Mouse (Mus musculus) heart, postnatal 0 days (tissue): ENCODE results near the gene AI854703. TPM values are rescaled to one million over a fixed set of nuclear protein-coding genes. Genes with fewer than 3 reads are reported as not detected.

Experiments used
- ATAC-seq: fragments of 200-750 bp; cut with Nextera tagmentation; 2 replicates; pipeline ENCODE4 v1.8.0; 2017; ENCODE audit warnings: low read depth, moderate number of reproducible peaks, moderate library complexity; ENCODE audit not compliant: insufficient read depth
- DNase-seq: peaks from one replicate; pipeline ENCODE4 v3.0.0-alpha.2; 2016; ENCODE audit warnings: low spot score
- H3K27ac ChIP-seq: fragments of 300-500 bp; sonication (generic); 2 replicates; pipeline ENCODE4 v1.5.1; 2014; ENCODE audit warnings: low read depth, mild to moderate bottlenecking
- H3K27me3 ChIP-seq: fragments of 300-500 bp; sonication (generic); 2 replicates; pipeline ENCODE4 v1.6.1; 2014; ENCODE audit warnings: low read length, mixed read lengths; ENCODE audit not compliant: control insufficient read depth, insufficient read depth
- H3K36me3 ChIP-seq: fragments of 300-500 bp; sonication (generic); replicated peaks from 2 replicates; pipeline ENCODE4 v1.6.1; 2014; ENCODE audit warnings: low read length, mixed read lengths; ENCODE audit not compliant: control insufficient read depth, insufficient read depth
- H3K4me1 ChIP-seq: fragments of 300-500 bp; sonication (generic); 2 replicates; pipeline ENCODE4 v1.6.1; 2014; ENCODE audit warnings: antibody characterized with exemption; ENCODE audit not compliant: control insufficient read depth, insufficient read depth
- H3K4me2 ChIP-seq: fragments of 300-500 bp; sonication (generic); 2 replicates; pipeline ENCODE4 v1.6.1; 2014; ENCODE audit warnings: low read depth, mild to moderate bottlenecking, low read length, moderate library complexity
- H3K4me3 ChIP-seq: fragments of 300-500 bp; sonication (generic); 2 replicates; pipeline ENCODE4 v1.5.1; 2014; ENCODE audit warnings: low read depth, low read length
- H3K9ac ChIP-seq: fragments of 300-500 bp; sonication (generic); replicated peaks from 2 replicates; pipeline ENCODE4 v1.6.1; 2014; ENCODE audit warnings: low read depth, low read length, mixed read lengths
- H3K9me3 ChIP-seq: fragments of 300-500 bp; sonication (generic); replicated peaks from 2 replicates; pipeline ENCODE4 v1.6.1; 2016; ENCODE audit warnings: low read length; ENCODE audit not compliant: control insufficient read depth
- CTCF ChIP-seq: IDR thresholded peaks from 2 replicates; pipeline ENCODE4 v1.5.1; 2016; ENCODE audit warnings: antibody characterized with exemption, control low read depth, low read depth
- EP300 ChIP-seq: IDR thresholded peaks from 2 replicates; pipeline ENCODE4 v1.6.1; 2016; ENCODE audit warnings: antibody characterized with exemption, low read depth
- WGBS: fragments of 180-500 bp; shearing (Covaris S2); extraction: QIAGEN DNeasy Blood & Tissue Kit; methylation state at CpG from one replicate; pipeline ENCODE4 v1.1.7; 2014; 5-methylcytosine and 5-hydroxymethylcytosine counted together
- polyA plus RNA-seq: library from polyadenylated mRNA; unstranded; fragments of >200 nt; fragmentation: Nextera tagmentation; extraction: Ambion mirVana; gene quantifications from 2 replicates; pipeline ENCODE4 v1.2.1, GENCODE M21; 2015
- total RNA-seq: library from RNA; depleted of rRNA; stranded (reverse); fragments of >200 nt; gene quantifications from 2 replicates; pipeline ENCODE4 v1.2.3, GENCODE M21; 2014; ENCODE audit warnings: low replicate concordance; rRNA removed

The AI854703 gene
- total and polyA plus RNA-seq, 2 experiments from 2014 or later = 0.38 to 0.87 TPM

DNA sequence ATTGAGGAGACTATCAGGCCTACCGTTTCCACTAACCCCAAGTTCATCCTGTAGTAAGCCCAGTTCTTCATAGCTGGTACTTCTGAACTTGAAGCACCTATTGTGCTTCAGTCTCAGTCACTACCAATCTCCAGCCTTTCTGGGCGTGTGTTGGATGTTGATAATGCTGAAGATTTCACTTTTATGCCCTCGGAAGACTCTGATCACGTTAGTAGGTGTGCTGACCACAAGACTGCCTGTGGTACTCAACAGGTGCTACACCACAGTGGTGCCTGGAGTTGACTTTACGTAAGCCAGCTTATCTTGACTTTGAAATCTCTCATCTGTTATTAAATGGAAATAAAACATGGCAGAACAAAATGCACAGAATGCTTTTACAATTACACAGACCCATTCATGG, 53.9 kb downstream of the AI854703 start:
- TF ChIP-seq EP300 (no peak), CTCF (no peak)

DNA sequence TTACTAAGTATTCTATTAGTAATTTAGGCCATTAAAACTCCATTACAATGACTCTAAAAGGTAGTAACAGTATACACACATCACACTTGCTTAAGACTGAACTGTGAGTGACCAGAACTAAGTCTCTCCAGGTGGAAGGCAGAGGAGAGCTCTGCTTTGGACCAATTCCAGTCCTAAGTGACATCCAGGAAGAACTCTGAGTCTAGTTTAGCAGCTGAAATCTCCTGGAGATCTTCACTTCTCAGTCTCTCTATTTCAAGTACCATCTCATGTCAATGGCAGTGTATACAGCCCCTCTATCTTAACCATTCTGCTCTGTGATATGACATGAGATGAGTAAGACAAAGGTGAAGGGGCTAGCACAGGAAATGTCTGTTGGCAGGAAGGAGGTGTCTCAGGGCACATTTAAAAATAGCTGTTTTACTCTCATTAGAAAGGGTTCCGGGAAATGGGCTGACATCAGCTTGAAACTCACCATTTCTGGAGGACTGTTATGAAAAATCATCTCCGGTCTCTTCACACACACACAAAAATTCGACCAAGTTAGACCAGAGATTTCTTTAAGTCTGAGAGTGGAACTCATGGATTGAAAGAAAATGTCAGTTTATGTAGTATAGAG, 55.0 kb downstream of the AI854703 start:
- no peak overlapping the region for H3K4me3 ChIP-seq
- TF ChIP-seq EP300 (peak; percentile 55; the same call in 1 of the 2 replicates), CTCF (no peak)
- H3K9me3 ChIP-seq = no peaks in the 10 kb centered on the region
- H3K27ac ChIP-seq = peak overlapping the region; percentile 55
- no peak overlapping the region for H3K4me2 ChIP-seq
- H3K9ac ChIP-seq = no peak overlapping the region
- no peaks in the 10 kb centered on the region for H3K4me1 ChIP-seq
- no peaks in the 10 kb centered on the region for H3K36me3 ChIP-seq
- no peaks in the 10 kb centered on the region for H3K27me3 ChIP-seq
- WGBS = 41% methylated on average over 3 of the region's 3 CpGs
- ATAC-seq (no peak; the same call in 1 of the 2 replicates), DNase-seq (no peak)

More for the DNA sequence above, 53.9 kb downstream of the AI854703 start:
- Histone ChIP-seq H3K4me1 (no peaks in the 10 kb centered on the region), H3K27me3 (no peaks in the 10 kb centered on the region), H3K36me3 (no peaks in the 10 kb centered on the region), H3K4me3 (no peak overlapping the region), H3K9me3 (no peaks in the 10 kb centered on the region), H3K9ac (no peak overlapping the region), H3K4me2 (no peak overlapping the region), H3K27ac (no peak overlapping the region)
- DNase-seq (no peak), ATAC-seq (no peak)
- WGBS = 62% methylated on average over 5 of the region's 5 CpGs

GRCm38 (mm10) chr6:48682271-48682670, 55.7 kb downstream of the AI854703 start:
- Histone ChIP-seq H3K27me3 (no peaks in the 10 kb centered on the region), H3K4me2 (no peak overlapping the region), H3K4me1 (no peaks in the 10 kb centered on the region), H3K4me3 (no peak overlapping the region), H3K27ac (peak overlapping the region; percentile 55), H3K9ac (no peak overlapping the region), H3K36me3 (no peaks in the 10 kb centered on the region), H3K9me3 (no peaks in the 10 kb centered on the region)
- DNase-seq (no peak), ATAC-seq (no peak)
- WGBS = 51% methylated on average over 4 of the region's 4 CpGs
- TF ChIP-seq CTCF = no peak
- no peak for TF ChIP-seq EP300

Other genes starting within 250 kb of the AI854703 start
- gene Krba1, start 231.2 kb upstream of the AI854703 start, total RNA-seq = 26.8 and 33.8 TPM in 2 replicates
- 11.7 and 14.8 TPM in 2 replicates for gene Krba1, start 231.2 kb upstream of the AI854703 start, polyA plus RNA-seq
- gene Zfp467, start 180.9 kb upstream of the AI854703 start, total RNA-seq = 20.2 and 27.4 TPM in 2 replicates
- gene Zfp467, start 180.9 kb upstream of the AI854703 start, polyA plus RNA-seq = 22.1 and 24.6 TPM in 2 replicates
- gene Sspo, start 178.5 kb upstream of the AI854703 start, total RNA-seq = 1.0 and 3.4 TPM in 2 replicates
- 0.15 TPM in 2 replicates for gene Sspo, start 178.5 kb upstream of the AI854703 start, polyA plus RNA-seq
- gene Atp6v0e2, start 89.1 kb upstream of the AI854703 start, total RNA-seq = 10.5 and 17.2 TPM in 2 replicates
- gene Atp6v0e2, start 89.1 kb upstream of the AI854703 start, polyA plus RNA-seq = 13.0 and 15.4 TPM in 2 replicates
- gene Lrrc61, start 72.0 kb upstream of the AI854703 start, total RNA-seq = 3.9 and 7.6 TPM in 2 replicates
- gene Lrrc61, start 72.0 kb upstream of the AI854703 start, polyA plus RNA-seq = 3.8 and 5.8 TPM in 2 replicates
- 56.8 and 72.8 TPM in 2 replicates for gene Rarres2, start 54.0 kb upstream of the AI854703 start, total RNA-seq
- gene Rarres2, start 54.0 kb upstream of the AI854703 start, polyA plus RNA-seq = 65.7 and 71.8 TPM in 2 replicates
- not detected in 2 replicates for gene Gm45021, start 37.2 kb upstream of the AI854703 start, total RNA-seq
- gene Gm45021, start 37.2 kb upstream of the AI854703 start, polyA plus RNA-seq = not detected in 2 replicates
- gene Repin1, start 32.9 kb upstream of the AI854703 start, total RNA-seq = 49.7 and 50.3 TPM in 2 replicates
- gene Repin1, start 32.9 kb upstream of the AI854703 start, polyA plus RNA-seq = 16.6 and 17.5 TPM in 2 replicates
- gene Gm44965, start 32.8 kb upstream of the AI854703 start, total RNA-seq = not detected in 2 replicates
- not detected in 2 replicates for gene Gm44965, start 32.8 kb upstream of the AI854703 start, polyA plus RNA-seq
- gene Zfp775, start 24.7 kb upstream of the AI854703 start, total RNA-seq = 4.0 and 5.1 TPM in 2 replicates
- 5.7 and 7.6 TPM in 2 replicates for gene Zfp775, start 24.7 kb upstream of the AI854703 start, polyA plus RNA-seq
- 0.15 and 3.2 TPM in 2 replicates for gene Gimap8, start 20.5 kb downstream of the AI854703 start, total RNA-seq
- gene Gimap8, start 20.5 kb downstream of the AI854703 start, polyA plus RNA-seq = 2.6 and 2.7 TPM in 2 replicates
- gene Gimap9, start 49.4 kb downstream of the AI854703 start, total RNA-seq = 1.8 and 4.6 TPM in 2 replicates
- 4.7 and 5.7 TPM in 2 replicates for gene Gimap9, start 49.4 kb downstream of the AI854703 start, polyA plus RNA-seq
- 23.0 and 27.1 TPM in 2 replicates for gene Gimap4, start 57.8 kb downstream of the AI854703 start, total RNA-seq
- 37.4 and 43.8 TPM in 2 replicates for gene Gimap4, start 57.8 kb downstream of the AI854703 start, polyA plus RNA-seq
- gene Gimap6, start 81.5 kb downstream of the AI854703 start, total RNA-seq = 38.5 and 39.3 TPM in 2 replicates
- gene Gimap6, start 81.5 kb downstream of the AI854703 start, polyA plus RNA-seq = 40.4 and 41.1 TPM in 2 replicates
- gene Gm28053, start 91.8 kb downstream of the AI854703 start, total RNA-seq = not detected in 2 replicates
- gene Gm28053, start 91.8 kb downstream of the AI854703 start, polyA plus RNA-seq = 3.0 and 4.1 TPM in 2 replicates
- gene Gimap7, start 91.9 kb downstream of the AI854703 start, total RNA-seq = not detected in 2 replicates
- not detected in 2 replicates for gene Gimap7, start 91.9 kb downstream of the AI854703 start, polyA plus RNA-seq
- gene Gimap1, start 112.3 kb downstream of the AI854703 start, total RNA-seq = 14.5 and 19.7 TPM in 2 replicates
- 22.7 and 23.1 TPM in 2 replicates for gene Gimap1, start 112.3 kb downstream of the AI854703 start, polyA plus RNA-seq
- 8.4 and 46.7 TPM in 2 replicates for gene Gimap5, start 119.4 kb downstream of the AI854703 start, total RNA-seq
- 8.4 and 12.2 TPM in 2 replicates for gene Gimap5, start 119.4 kb downstream of the AI854703 start, polyA plus RNA-seq
- gene Gimap3, start 144.1 kb downstream of the AI854703 start, total RNA-seq = not detected in 2 replicates
- gene Gimap3, start 144.1 kb downstream of the AI854703 start, polyA plus RNA-seq = 0.08 TPM in 1 of 2 replicates, not detected in the other
- 54.2 and 61.1 TPM in 2 replicates for gene Tmem176a, start 214.2 kb downstream of the AI854703 start, total RNA-seq
- gene Tmem176a, start 214.2 kb downstream of the AI854703 start, polyA plus RNA-seq = 53.4 and 58.2 TPM in 2 replicates
- gene Tmem176b, start 214.7 kb downstream of the AI854703 start, total RNA-seq = 93.9 and 147 TPM in 2 replicates
- gene Tmem176b, start 214.7 kb downstream of the AI854703 start, polyA plus RNA-seq = 168 and 184 TPM in 2 replicates
- gene Aoc1, start 246.1 kb downstream of the AI854703 start, total RNA-seq = 0.99 TPM in 1 of 2 replicates, not detected in the other
- gene Aoc1, start 246.1 kb downstream of the AI854703 start, polyA plus RNA-seq = 0.26 TPM in 1 of 2 replicates, not detected in the other